Mouse (Mus musculus): ENCODE results near the gene Dpm3. TPM values are rescaled to one million over a fixed set of nuclear protein-coding genes. Genes with fewer than 3 reads are reported as not detected.

The Dpm3 gene
- polyA plus RNA-seq, 1 experiment from 2014 or later: 152 TPM

DNA sequence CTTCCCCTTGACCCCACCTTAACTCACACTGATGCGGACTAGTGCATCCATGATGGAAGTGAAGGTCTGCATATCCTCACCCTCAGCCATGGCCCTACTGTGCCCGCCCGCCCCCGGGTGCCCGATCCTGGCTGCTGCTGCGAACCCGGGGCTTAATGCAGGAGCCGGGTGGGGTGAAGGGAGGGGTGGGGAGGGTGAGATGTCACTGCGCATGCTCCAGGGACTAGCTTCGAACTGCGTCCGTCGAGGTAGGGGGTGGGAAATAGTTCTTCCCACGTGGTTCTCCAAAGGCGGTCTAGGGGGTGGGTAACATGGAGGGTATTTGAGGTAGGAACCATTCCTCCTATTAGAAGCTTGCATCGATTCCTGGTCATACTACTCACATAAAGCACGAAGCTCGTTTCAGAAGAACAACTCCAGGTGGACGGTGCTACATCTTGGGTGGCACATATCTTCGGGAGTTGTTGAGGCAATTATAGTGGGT is 13.4 kb upstream of the Dpm3 start, which contains the start of gene Krtcap2:
Gene Krtcap2, plus strand, starts transcription at position 279 of the 484 bp plus-strand sequence.
- TF ChIP-seq EP300 (optimal IDR thresholded peaks at IDR 0.05) (no peak), CTCF (IDR thresholded peaks at IDR 0.05; ENCODE audit: low read depth) (no peak)
- peak within 1 kb of the TSS; percentile 90 for H3K4me2 ChIP-seq (replicated peaks; ENCODE audit: low read depth)
- no peaks in the 10 kb centered on the region for H3K9me3 ChIP-seq (ENCODE audit: control insufficient read depth, low read length)
- peak within 1 kb of the TSS; percentile 65 for H3K9ac ChIP-seq (ENCODE audit: low read length)
- WGBS: 4% methylated on average over 20 of the region's 20 CpGs
- H3K36me3 ChIP-seq (ENCODE audit: control insufficient read depth, insufficient read depth, low read length): no peaks in the 10 kb centered on the region
- 0 out of 2 replicates have a peak, but pooled peaks have one; percentile 4 for ATAC-seq (ENCODE audit: low FRiP score, low TSS enrichment)
- peak within 1 kb of the TSS; percentile 67 for H3K27ac ChIP-seq (replicated peaks)
- H3K27me3 ChIP-seq (ENCODE audit: control insufficient read depth, insufficient read depth, low read length): no peaks in the 10 kb centered on the region
- peak within 1 kb of the TSS; percentile 58 for H3K4me3 ChIP-seq (ENCODE audit: low read depth, low read length)
- peak; percentile 52 for DNase-seq (ENCODE audit: low spot score)
- H3K4me1 ChIP-seq (replicated peaks; ENCODE audit: control insufficient read depth, insufficient read depth): peaks cover 4% of the 10 kb centered on the region; the same call in 1 of the 2 replicates

DNA sequence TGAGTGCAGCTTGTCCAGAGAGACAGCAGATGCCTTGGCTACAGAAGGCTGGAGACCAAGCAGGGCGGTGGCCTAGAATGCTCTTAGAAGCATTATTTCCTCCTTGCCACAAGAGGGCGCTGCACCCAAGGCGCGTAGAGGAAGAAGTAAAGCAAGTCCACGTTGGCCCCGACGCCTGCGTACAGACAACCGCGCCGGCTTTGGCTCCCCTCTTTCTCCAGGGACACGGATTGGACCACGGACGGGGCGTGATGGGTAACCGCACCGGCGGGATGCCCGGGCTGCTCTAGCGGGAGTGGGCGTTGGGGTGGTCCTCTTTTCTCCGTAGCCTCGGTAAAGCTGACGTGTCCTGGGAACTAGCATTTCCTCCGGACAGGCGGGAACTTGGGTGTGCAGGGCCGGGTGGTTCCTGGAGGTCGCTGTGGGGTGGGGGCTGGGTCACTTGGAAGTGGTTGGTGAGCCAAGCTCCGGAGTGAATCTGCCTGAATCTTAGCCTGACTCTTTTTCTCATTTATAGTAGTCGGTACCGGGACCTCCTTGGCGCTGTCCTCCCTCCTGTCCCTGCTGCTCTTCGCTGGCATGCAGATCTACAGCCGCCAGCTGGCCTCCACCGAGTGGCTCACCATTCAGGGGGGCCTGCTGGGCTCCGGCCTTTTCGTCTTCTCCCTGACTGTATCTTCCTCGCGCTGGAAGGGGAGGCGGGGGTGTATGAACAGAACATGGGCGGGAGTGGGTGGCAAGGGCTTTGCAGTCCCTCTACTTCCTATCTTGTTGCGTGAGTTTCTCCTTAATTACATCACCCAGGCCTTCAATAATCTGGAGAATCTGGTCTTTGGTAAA is 12.7 kb upstream of the Dpm3 start, which contains the start of gene Trim46:
Gene Trim46, minus strand, starts transcription at position 49 of the 840 bp plus-strand sequence.
- peak; percentile 99 for TF ChIP-seq CTCF (IDR thresholded peaks at IDR 0.05; ENCODE audit: low read depth)
- no peak for TF ChIP-seq EP300 (optimal IDR thresholded peaks at IDR 0.05)
- Histone ChIP-seq H3K9me3 (ENCODE audit: control insufficient read depth, low read length) (no peaks in the 10 kb centered on the region), H3K4me3 (ENCODE audit: low read depth, low read length) (peak within 1 kb of the TSS; percentile 58), H3K4me2 (replicated peaks; ENCODE audit: low read depth) (peak within 1 kb of the TSS; percentile 90), H3K36me3 (ENCODE audit: control insufficient read depth, insufficient read depth, low read length) (no peaks in the 10 kb centered on the region), H3K4me1 (replicated peaks; ENCODE audit: control insufficient read depth, insufficient read depth) (peaks cover 6% of the 10 kb centered on the region), H3K27ac (replicated peaks) (peak within 1 kb of the TSS; percentile 67), H3K9ac (ENCODE audit: low read length) (peak within 1 kb of the TSS; percentile 65), H3K27me3 (ENCODE audit: control insufficient read depth, insufficient read depth, low read length) (no peaks in the 10 kb centered on the region)
- WGBS: under 1% methylated on average over 42 of the region's 42 CpGs
- DNase-seq (ENCODE audit: low spot score) (peak; percentile 88), ATAC-seq (ENCODE audit: low FRiP score, low TSS enrichment) (peak; percentile 62)

- peaks cover 8% of the 10 kb centered on the region for H3K4me1 ChIP-seq (replicated peaks; ENCODE audit: control insufficient read depth, insufficient read depth)
- ATAC-seq (ENCODE audit: low FRiP score, low TSS enrichment): no peak
- H3K27ac ChIP-seq (replicated peaks): no peak overlapping the region
- no peak overlapping the region for H3K4me3 ChIP-seq (ENCODE audit: low read depth, low read length)
- no peak overlapping the region for H3K9ac ChIP-seq (ENCODE audit: low read length)
- no peaks in the 10 kb centered on the region for H3K27me3 ChIP-seq (ENCODE audit: control insufficient read depth, insufficient read depth, low read length)
- 84% methylated on average over 4 of the region's 4 CpGs for WGBS
- no peak for DNase-seq (ENCODE audit: low spot score)
- peak overlapping the region; percentile 90; the same call in 1 of the 2 replicates for H3K4me2 ChIP-seq (replicated peaks; ENCODE audit: low read depth)
- H3K9me3 ChIP-seq (ENCODE audit: control insufficient read depth, low read length): no peaks in the 10 kb centered on the region
- TF ChIP-seq CTCF (IDR thresholded peaks at IDR 0.05; ENCODE audit: low read depth) (no peak), EP300 (optimal IDR thresholded peaks at IDR 0.05) (no peak)
- H3K36me3 ChIP-seq (ENCODE audit: control insufficient read depth, insufficient read depth, low read length): no peaks in the 10 kb centered on the region
These were observed 11.7 kb upstream of the Dpm3 start for GRCm38 (mm10) chr3:89247466-89247865.

GRCm38 (mm10) chr3:89250435-89251040 is 8.6 kb upstream of the Dpm3 start:
- H3K9me3 ChIP-seq (ENCODE audit: control insufficient read depth, low read length): no peaks in the 10 kb centered on the region
- H3K27ac ChIP-seq (replicated peaks): peak overlapping the region; percentile 63; the same call in 1 of the 2 replicates
- H3K36me3 ChIP-seq (ENCODE audit: control insufficient read depth, insufficient read depth, low read length): no peaks in the 10 kb centered on the region
- ATAC-seq (ENCODE audit: low FRiP score, low TSS enrichment): peak; percentile 45
- H3K27me3 ChIP-seq (ENCODE audit: control insufficient read depth, insufficient read depth, low read length): no peaks in the 10 kb centered on the region
- peaks cover 5% of the 10 kb centered on the region for H3K4me1 ChIP-seq (replicated peaks; ENCODE audit: control insufficient read depth, insufficient read depth)
- H3K4me3 ChIP-seq (ENCODE audit: low read depth, low read length): no peak overlapping the region
- no peak overlapping the region for H3K9ac ChIP-seq (ENCODE audit: low read length)
- TF ChIP-seq EP300 (optimal IDR thresholded peaks at IDR 0.05) (no peak), CTCF (IDR thresholded peaks at IDR 0.05; ENCODE audit: low read depth) (peak; percentile 85)
- no peak overlapping the region for H3K4me2 ChIP-seq (replicated peaks; ENCODE audit: low read depth)
- 20% methylated on average over 7 of the region's 7 CpGs for WGBS
- peak; percentile 80 for DNase-seq (ENCODE audit: low spot score)

DNA sequence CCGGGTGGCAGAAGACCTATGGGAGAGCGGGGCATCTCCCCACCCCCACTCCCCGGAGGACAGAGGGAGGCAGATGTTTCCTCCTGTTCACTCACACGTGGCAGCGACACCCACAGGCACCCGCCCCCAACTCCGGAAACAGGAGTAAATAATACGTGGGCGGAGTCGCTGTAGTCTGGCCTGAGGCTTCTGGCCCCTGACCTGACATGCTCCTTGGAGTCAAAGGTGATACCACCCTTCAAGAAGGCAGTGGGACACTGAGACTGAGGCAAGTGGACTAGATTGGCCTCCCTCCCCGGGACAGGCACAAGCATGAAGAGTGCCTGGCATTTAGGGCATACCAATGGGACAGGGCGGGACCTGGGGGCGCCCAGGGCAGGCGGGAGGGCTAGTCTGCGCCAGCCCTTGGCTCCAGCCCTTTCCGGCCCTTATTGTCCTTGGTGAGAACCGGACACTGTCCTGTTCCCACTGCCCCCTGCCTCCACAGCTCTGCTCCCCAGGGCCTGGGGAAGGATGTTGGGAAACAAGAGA is 7.7 kb upstream of the Dpm3 start:
- peak; percentile 40 for DNase-seq (ENCODE audit: low spot score)
- ATAC-seq (ENCODE audit: low FRiP score, low TSS enrichment): peak; percentile 25
- peaks cover 4% of the 10 kb centered on the region; the same call in 1 of the 2 replicates for H3K4me1 ChIP-seq (replicated peaks; ENCODE audit: control insufficient read depth, insufficient read depth)
- H3K27me3 ChIP-seq (ENCODE audit: control insufficient read depth, insufficient read depth, low read length): no peaks in the 10 kb centered on the region
- no peaks in the 10 kb centered on the region for H3K9me3 ChIP-seq (ENCODE audit: control insufficient read depth, low read length)
- TF ChIP-seq EP300 (optimal IDR thresholded peaks at IDR 0.05) (no peak), CTCF (IDR thresholded peaks at IDR 0.05; ENCODE audit: low read depth) (no peak)
- H3K4me2 ChIP-seq (replicated peaks; ENCODE audit: low read depth): no peak overlapping the region
- H3K9ac ChIP-seq (ENCODE audit: low read length): peak overlapping the region; percentile 48; the same call in 1 of the 2 replicates
- no peaks in the 10 kb centered on the region for H3K36me3 ChIP-seq (ENCODE audit: control insufficient read depth, insufficient read depth, low read length)
- 9% methylated on average over 17 of the region's 17 CpGs for WGBS
- H3K27ac ChIP-seq (replicated peaks): peak overlapping the region; percentile 63; the same call in 1 of the 2 replicates
- H3K4me3 ChIP-seq (ENCODE audit: low read depth, low read length): no peak overlapping the region
